Mouse (Mus musculus) CD4-positive, CD25-positive, alpha-beta regulatory T cell (primary cell): ENCODE results near the gene Atp6ap1. TPM values are rescaled to one million over a fixed set of nuclear protein-coding genes. Genes with fewer than 3 reads are reported as not detected.

ENCODE experiments used
- polyA plus RNA-seq: library from polyadenylated mRNA; unstranded; fragments of 100-300 nt; shearing (Covaris generic); gene quantifications from one replicate; pipeline ENCODE4 v1.2.1, GENCODE M21; 2017

Gene Atp6ap1
- 159 TPM for polyA plus RNA-seq

DNA sequence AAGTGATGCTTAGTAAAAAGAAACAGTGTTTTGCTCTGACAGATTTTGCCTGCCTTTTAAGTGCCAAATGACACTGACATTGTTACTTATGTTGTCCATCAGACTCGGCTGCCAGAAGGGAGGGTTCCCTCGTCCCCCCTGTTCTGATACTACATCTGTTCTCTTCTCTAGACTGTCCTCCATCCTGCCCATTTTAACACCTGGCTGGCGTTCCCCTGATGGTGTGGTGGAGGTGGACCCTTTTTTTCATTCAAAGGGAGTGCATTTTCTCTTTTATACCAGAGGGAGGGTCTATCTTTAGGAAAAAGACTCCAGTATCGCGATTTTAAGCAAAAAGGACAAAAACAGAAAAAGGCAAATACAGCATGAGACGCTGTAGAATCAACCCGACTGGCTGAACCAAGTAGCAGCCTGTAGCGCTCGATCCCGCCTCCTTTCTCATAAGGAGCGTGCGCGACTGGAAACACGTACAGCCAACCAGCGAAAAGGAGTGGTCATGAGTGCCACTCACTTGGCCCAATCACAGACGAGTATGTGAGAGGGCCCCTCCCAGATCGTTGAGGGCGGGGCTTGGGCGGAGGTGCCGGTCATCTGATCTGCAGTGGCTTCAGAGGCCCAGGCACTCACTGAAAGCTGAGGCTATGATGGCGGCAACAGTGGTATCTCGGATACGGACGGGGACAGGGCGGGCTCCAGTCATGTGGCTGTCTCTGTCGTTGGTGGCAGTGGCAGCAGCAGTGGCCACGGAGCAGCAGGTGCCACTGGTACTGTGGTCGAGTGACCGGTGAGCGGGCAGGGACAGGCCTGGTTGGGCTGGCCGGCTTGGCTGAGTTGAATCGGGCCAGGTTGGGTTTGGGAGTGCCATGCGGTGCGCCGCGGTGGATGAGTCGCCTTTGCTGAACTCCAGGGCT lies at the start of gene Atp6ap1:
TSS of gene Atp6ap1 (plus strand) at position 560 of the 911 bp plus-strand sequence.

DNA sequence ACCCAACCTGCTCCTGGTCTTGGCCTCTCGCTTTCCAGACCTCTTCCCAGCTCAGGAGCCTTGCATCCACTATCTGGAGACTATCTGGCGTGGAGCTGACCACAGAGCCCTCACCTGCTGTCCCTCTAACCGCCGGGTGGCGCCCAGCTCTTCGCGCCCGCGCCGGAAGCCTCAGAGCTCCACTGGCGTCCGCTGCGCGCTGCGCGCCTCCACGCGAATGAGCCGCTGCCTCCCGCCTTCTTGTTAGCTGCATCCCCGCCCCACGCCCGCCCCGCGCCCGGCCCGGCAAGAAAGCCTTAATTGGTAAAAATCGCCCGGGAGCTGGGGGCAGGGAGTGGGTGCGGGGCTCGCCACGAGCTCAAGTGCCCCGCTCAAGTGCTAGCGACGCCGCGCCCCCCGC lies 47.3 kb upstream of the Atp6ap1 start, which contains the start of gene Flna:
TSS of gene Flna (minus strand) at position 206 of the 400 bp plus-strand sequence.

DNA sequence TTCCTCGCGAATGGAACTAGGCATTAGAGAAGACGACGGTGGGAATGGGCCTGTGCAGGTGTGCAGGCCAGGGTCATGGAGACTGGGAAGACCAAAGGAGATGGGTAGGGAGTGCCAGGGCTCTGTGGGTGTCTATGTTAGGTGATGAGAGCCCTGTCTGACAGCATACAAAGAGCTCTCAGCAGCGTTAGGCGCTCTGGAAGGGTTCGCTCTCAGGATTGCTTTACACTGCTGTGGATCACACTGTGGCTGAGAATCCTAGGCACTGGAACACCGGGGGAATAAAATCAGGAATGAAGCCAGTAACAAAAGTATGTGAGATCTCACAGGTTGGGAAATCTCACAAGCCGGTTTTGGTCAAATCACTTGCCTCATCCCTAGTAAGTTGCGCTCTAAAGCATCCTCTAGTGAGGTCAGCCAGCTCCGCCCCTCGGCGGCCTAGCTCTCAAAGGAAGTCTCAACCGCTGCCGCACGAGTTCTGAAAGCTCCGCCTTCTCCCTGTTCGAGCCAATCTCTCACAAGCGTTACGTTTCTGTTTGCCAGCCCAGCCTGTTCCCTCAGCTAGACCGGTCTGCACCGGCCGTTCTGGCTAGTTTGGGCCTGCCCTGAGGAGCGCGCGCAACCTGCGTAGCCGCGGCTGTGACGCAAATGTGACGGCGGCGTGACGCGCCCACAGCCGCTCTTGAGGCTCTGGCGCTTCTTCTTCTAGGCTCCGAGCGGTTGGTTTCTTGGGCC lies 42.6 kb upstream of the Atp6ap1 start, which contains the start of gene Emd:
TSS of gene Emd (plus strand) at position 535 of the 735 bp plus-strand sequence.

DNA sequence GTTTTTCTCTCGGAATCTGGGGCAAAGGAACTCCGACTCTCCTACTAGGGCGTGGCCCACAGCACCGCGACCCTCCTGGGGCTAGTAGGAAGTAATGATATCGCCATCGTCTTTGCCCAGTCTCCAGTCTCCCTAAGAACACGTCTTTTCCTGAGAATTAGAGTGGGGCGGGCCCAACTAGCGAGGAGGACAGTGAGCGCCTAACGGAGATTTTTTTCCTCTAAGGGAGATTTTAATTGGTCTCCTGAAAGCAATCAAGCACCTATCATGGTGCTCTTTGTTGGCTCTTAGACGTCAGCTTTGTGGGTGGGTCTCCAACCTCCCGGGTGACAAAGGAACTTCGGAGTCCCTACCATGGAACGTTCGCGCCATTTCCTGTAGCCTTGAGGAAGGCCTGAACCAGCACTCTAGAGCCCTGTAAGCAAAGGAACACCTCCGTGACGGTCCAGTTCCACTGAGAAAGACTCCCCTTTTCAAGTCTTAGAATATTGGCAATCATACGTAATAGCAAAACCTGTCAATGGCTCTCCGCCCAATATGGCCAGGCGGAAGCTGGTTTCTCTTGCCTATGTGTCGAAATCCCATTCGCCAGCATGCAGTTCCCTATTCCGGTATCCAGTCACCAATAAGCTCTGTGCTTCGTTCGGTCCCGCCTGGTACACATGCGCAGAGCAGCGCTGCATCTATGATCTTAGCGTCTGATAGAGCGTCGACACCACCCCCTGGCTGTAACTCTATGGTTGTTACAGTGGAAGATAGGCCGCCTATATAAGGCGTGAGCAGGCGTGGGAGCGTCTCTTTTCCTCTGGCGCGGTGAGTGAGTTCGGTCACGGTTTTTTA lies 26.6 kb upstream of the Atp6ap1 start, which contains the start of gene Rpl10:
TSS of gene Rpl10 (plus strand) at position 751 of the 840 bp plus-strand sequence.

DNA sequence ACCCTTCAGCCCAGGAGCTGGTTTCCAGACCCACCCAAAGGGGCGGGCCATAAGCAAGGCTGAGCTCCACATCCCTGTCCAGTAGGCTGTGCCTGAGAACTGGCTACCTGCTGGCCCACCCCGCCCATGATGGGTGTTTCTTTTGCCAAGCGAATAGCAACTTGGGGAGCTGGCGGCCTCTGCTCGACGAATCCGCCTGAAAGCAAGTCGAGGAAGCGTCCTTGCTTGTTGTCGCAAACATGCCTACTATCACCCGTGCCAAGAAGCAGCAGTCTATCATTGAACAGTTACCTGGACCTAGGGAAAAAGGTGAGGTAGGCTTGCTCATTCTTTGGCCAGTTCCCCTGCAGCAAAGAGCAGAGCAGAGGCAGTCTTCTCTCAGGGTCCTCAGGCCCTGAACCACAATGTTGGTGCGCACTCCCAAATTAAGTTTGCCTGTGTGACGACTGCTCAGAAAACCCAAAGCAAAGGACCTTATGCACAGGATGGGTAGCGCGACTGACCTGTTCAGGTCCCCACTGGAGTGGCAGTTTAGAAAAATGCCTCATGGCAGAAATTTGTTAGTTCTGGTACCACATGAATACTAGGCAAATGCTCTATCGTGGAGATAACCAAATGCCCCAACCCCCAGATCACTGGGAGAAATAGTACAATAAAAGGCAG lies 15.0 kb upstream of the Atp6ap1 start, which contains the start of the genes Taz and Dnase1l1:
TSS of gene Taz (plus strand) at position 181 of the 663 bp plus-strand sequence.
TSS of gene Dnase1l1 (minus strand) at position 606 of the 663 bp plus-strand sequence.

DNA sequence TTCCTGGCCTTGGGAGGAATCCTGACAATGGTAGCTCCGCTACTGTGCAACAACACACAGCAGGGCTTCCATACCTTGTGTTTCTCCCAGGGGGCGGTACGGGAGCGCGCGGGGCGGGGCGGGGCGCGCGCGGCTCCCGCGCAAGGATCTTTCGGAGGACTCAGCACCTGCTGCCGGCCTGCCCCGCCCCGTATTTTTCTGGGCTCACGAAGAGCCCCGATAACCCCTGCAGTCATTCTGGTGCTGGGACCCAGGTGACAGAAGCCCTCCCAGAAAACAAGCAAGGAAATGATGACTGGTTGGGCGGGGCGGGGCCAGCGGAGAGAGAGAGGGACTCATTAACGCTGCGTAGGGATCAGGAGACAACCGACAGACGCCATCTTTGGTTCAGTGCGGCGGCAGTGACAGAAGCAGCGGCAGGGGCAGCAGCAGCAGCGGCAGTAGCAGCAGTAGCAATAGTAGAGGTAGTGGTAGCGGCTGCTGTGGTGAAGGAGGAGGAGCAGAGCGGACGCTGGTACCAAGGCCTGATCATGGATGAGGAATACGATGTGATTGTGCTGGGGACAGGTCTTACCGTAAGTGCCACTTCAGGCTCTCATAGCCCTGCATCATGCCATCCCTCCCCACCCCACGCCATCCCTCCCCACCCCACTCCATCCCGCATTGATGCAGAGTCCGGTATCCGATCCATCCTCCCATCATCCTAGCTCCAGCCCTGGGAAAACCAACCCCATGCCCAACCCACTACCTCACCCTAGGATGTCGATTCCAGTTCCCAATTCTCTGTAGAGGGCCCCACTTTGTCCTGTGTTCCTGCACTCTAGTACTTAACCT lies 8.2 kb downstream of the Atp6ap1 start, which contains the start of gene Gdi1:
TSS of gene Gdi1 (plus strand) at position 132 of the 834 bp plus-strand sequence.

DNA sequence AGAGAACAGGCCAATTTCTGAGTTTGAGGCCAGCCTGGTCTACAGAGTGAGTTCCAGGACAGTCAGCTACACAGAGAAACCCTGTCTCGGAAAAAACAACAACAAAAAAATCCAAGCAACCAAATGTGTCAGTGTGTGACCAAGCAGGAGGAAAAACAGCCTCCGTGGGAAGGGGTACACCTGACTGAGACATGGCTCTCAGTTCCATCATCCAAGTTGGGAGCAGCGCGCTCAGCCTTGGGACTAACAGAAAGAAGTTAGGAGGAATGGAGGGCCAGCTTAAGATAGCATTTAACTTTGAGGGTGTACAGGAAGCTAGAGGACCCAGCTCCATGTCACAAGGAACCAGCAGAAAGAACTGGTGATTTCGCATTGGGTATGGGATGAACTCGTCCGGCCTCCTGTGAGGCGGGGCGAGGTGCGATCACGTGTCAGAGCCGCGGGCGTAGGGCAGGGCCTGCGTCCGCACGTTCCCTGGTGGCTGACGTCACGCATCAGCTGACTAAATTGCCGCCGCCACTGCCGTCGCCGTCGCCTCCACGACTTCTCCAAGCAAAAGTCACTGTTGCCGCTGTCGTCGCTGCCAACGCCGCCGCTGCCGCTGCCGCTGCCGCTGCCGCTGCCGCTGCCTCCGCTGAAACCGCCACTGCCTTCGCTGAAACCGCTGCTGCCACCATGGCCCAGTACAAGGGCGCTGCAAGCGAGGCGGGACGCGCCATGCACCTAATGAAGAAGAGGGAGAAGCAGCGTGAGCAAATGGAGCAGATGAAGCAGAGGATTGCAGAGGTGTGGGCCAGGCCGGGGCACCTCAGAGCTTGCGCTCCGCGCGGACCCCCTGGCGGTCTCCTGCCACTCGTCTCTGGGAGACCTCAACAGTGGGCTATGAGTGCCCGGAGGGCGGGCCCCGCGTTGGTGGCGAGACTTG lies 15.9 kb downstream of the Atp6ap1 start, which contains the start of gene Fam50a:
TSS of gene Fam50a (plus strand) at position 494 of the 925 bp plus-strand sequence.

DNA sequence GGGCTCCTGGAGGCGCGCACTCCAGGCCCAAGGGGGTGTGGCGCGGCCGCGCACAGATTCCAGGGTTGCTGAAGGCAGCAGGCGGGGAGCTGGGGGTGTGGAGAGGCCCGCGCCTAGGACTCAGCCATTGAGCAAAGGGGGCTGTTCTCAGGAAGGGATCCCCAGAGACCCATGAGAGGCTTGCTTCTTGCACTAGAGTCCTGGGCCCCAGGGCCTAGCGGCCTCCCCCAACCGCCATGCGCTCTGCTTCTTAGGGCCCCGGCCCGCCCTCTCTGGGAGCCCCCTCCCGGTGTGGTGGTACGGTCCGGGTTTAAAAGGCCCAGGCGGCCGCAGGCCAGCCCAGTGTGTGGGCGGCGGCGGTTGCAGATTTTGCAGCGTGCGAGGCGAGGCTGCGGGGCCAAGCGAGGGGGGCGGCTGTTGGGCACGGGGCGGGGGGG lies 31.8 kb downstream of the Atp6ap1 start, which contains the start of gene Plxna3:
TSS of gene Plxna3 (plus strand) at position 342 of the 437 bp plus-strand sequence.

DNA sequence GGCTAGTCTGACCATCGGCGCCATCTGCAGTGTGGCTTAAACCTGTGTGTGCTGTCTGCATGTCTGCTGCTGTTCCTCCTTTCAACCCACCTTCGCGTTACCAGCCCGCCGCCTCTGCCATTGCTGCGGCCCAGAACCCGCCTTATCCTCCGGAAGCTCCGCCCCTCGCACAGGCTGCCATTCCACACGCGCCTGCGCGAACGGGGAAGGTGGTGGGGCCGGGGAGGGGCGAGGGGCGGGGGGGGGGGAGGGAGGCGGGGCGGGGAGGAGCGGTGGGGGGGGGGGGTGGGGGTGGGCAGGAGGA lies 56.5 kb downstream of the Atp6ap1 start, which contains the start of gene Lage3:
TSS of gene Lage3 (minus strand) at position 152 of the 304 bp plus-strand sequence.

Other genes starting within 250 kb of the Atp6ap1 start
- not detected for gene Opn1mw, start 169.6 kb upstream of the Atp6ap1 start, polyA plus RNA-seq
- gene Mecp2, start 161.7 kb upstream of the Atp6ap1 start, polyA plus RNA-seq, result 41.3 TPM
- not detected for gene Tex28, start 129.3 kb upstream of the Atp6ap1 start, polyA plus RNA-seq
- 1.2 TPM for gene Tktl1, start 119.8 kb upstream of the Atp6ap1 start, polyA plus RNA-seq
- 292 TPM for gene Flna, start 47.3 kb upstream of the Atp6ap1 start, polyA plus RNA-seq
- gene Emd, start 42.4 kb upstream of the Atp6ap1 start, polyA plus RNA-seq, result 63.2 TPM
- 51.2 TPM for gene Rpl10, start 26.3 kb upstream of the Atp6ap1 start, polyA plus RNA-seq
- 152 TPM for gene Taz, start 15.2 kb upstream of the Atp6ap1 start, polyA plus RNA-seq
- gene Dnase1l1, start 14.8 kb upstream of the Atp6ap1 start, polyA plus RNA-seq, result 20.1 TPM
- 326 TPM for gene Gdi1, start 7.9 kb downstream of the Atp6ap1 start, polyA plus RNA-seq
- 77.1 TPM for gene Fam50a, start 15.9 kb downstream of the Atp6ap1 start, polyA plus RNA-seq
- gene Plxna3, start 32.0 kb downstream of the Atp6ap1 start, polyA plus RNA-seq, result 6.1 TPM
- 54.8 TPM for gene Lage3, start 56.5 kb downstream of the Atp6ap1 start, polyA plus RNA-seq
- gene Ubl4a, start 76.1 kb downstream of the Atp6ap1 start, polyA plus RNA-seq, result 66.6 TPM
- 42.3 TPM for gene Slc10a3, start 76.3 kb downstream of the Atp6ap1 start, polyA plus RNA-seq
- gene Fam3a, start 96.2 kb downstream of the Atp6ap1 start, polyA plus RNA-seq, result 38.5 TPM
- gene Ikbkg, start 96.2 kb downstream of the Atp6ap1 start, polyA plus RNA-seq, result 44.6 TPM
- gene G6pdx, start 132.1 kb downstream of the Atp6ap1 start, polyA plus RNA-seq, result 57.8 TPM
- gene Gm6880, start 184.3 kb downstream of the Atp6ap1 start, polyA plus RNA-seq, result not detected